Mouse (Mus musculus): ENCODE data around the gene Klhl36.
A peak's percentile ranks its signal among the peaks of the same experiment; 100 is the strongest.
"Not testable (repeated sequence)": the region's sequence is repeated elsewhere in the genome, so short reads cannot be mapped to it uniquely, and the experiment has no call there.

Gene Klhl36

DNA sequence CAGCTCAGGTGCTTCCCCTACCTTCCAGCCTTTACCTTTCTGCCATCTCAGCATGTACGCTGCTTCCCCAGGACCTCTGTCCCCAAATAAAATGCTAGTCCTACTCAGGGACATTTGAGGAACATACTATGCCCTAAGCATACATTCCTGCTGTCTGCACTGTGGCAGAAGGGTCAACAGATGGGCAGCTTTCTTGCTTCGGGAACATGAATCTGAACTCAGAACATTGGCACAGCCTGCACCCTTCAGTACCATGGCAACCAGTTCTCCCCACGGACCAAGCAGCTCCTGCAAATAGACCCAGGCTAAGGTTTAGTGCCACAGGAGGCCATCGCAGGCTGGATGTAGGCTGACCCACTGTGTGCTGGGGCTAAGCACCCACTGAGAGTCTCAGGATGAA is 25.2 kb upstream of the Klhl36 start:
- no peak for DNase-seq

DNA sequence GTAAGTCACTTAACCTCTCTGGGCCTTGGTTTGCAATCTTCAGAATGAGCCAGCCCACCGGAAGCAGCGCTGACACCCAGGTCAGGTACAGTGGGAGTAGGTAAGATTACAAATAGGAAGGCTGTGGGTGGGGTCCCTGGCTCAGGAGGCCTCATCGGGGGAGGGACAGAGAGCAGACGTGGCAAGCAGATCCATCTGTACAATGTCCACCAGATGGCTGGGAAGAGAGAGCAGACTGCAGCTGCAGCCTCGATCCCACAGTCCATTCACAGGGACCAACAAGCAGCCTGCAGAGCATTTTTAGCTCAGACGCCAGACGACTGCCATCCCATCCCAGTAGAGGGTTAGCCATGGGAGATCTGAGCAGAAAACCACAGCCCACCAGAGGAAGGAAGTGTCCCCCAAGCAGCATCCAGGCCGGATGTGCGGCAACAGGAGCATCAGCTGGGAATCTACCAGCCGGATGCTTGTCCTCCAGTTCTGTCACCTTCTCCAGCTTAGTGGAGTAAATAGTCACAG is 24.5 kb upstream of the Klhl36 start:
- DNase-seq: no peak

DNA sequence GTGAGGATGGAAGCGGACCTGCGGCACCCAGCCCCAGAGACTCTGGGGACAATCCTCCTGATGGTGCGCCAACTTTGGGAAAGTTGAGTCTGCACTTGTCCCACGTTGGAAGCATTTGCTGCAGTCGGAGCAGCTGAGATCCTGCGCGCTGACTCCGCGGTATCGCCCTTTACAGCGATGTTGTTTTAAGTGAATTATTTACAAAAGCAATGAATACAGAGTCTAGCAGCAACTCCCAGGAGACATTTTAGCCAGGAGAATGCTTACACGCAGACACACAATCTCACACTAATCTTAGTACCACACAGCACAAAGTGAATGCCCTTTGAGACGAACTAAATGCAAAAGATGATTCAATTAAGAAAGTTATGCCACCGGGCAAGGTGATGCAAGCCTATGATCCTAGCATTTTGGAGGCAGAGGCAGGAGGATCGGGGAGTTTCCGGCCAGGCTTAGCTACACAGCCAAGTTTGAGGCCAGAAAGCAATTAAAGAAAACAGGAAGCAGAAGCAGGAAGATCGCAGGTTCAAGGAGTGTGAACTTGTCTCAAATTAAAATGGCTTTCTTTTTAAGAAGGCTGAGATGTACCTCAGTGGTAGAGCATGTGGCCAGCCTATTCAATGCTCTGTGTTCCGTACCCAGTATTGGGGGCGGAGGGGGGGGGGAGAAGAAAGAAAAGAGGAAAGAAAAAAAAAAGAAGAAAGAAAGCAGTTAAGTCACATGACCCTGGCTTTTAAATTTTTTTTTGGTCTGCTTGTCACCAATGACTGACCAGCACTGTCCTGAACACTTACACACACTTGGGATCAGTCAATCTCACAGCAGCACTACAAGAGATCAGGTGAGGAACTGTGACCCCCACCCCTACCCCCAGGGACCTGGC is 23.7 kb upstream of the Klhl36 start:
- no peak for DNase-seq

DNA sequence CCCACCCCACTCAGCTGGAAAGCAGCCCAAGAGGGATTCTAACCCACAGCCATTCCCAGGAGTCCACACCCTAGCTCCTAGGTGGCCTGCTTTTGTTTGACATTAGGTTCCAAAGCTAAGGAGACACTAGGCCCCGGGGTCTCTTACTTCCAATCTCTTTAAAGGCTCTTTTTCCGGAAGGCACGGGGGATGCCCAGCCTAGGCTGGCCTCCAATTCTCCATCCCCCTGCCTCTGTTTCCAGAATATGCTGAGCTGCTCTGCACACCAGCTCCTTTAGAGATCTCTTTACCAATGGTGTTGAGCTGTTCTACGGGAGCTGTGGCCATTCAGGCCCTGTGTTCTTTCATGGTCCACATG is 23.1 kb upstream of the Klhl36 start:
- no peak for DNase-seq

DNA sequence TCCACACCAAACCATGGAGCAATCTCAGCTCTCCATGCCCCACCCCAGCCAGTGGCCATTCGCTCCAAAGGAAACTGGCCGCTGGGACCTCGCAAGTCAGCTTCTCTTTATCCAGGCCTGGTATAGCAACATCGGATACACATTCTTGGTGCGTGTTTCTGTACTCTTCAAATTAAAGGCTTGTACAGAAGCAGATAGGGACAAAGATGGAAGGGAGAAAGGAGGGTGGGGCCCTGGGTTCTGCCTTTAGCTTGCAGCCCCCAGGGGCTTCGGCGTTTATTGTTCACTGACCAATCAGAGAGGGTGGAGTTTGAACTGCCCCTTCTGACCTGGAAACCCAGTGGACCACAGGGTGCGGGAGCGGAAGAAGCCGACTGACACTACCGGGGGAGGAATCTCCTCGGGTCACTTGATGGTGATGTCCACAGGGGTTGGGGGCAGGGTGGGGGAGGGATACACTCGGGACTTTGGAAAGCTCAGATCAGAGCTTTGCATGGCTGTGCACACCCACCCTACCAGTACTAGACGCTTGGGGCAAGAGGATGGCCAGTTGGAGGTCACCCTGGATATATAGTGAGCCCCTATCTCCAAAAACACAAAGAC is 22.5 kb upstream of the Klhl36 start:
- peak in 1 of 2 experiments; percentile 45 for DNase-seq

DNA sequence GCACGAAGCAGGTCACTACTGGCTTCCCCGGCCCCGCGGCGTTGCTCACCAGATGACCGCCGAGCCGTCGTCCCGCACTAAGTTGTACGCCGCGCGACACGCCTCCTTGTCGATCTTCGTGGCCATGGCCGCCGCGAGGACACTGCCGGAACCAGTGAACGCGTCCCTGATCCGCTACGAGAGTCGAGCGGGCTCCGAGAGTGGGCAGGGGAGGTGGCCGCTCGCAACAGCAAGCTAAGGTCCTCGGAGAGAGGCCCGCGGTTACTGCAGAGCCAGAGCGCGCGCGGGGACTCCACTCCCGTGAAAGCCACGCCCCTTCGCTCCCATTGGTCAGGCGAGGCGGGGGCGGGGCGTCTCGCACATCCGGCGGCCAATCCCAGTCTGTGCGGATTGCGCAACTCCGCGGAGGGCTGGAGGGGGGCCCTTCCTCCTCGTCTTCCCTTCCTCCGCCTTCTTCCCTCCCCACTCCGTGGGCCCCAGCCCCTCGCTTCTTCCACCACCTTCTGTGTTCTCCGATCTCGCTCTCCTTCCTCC is 21.7 kb upstream of the Klhl36 start, which contains the start of gene Cotl1:
Gene Cotl1 (minus strand): TSS at position 270 of the 534 bp plus-strand sequence.
- DNase-seq: peak; percentile 98 to 100

DNA sequence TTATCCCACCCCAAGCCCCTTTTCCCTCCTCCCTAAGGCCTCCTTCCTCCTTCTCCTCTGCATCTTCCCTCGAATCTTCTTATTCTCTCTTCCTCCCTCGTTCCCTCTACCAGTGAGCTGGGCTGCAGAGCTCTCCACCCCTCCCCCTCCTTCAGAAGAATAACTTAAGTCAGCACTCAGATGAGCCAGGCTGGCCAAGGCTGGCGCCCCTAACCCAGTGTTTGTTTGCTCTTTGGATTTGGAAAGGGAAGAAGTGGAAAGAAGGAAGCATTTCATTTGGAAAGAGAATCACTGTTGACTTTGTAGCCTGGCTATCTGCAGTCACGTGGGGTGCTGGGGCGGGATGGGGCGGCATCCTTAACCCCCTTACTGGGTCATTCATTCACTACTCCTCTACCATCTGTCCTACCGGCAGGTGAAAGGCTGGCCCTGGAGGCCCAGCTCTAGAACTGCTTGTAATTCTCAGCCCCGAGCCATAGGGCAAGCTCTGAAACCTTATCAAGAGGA is 21.1 kb upstream of the Klhl36 start:
- peak; percentile 67 to 70 for DNase-seq

DNA sequence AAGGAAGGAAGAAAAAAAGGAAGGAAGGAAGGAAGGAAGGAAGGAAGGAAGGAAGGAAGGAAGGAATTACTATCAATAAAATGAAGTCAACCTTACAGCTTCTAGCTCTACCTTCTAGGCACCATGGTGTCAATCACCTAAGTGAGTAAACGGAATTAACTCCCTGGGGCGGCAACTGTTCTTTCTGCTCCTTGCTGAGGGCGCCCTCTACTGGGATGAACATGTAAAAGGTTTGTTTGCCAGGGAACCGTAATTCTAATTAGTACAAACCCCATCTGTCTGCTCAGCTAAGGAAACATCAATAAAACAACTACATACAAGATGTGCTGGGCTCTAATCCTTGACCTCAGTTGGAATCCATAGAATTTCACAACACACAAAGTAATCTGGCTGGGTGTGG is 18.6 kb upstream of the Klhl36 start:
- DNase-seq: peak; percentile 74 to 88

DNA sequence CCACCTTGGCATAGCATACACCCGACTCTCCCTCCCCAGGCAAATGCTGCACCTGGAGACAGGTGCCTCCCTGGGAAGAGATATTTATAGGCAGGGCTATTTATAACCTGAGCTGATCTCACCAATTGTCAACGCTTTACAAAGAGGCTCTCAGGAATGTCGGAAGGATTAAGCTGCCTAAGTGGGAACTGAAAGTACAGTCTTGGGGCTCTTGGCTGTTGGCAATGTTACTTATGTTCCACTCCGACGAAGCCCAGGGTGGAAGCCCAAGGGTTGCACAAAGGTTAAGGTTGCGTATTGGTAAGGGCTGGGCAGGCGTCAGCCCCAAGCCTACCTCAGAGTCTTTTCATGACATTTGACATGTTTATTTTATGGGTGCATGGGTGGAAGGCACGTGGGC is 17.5 kb upstream of the Klhl36 start:
- no peak for DNase-seq

DNA sequence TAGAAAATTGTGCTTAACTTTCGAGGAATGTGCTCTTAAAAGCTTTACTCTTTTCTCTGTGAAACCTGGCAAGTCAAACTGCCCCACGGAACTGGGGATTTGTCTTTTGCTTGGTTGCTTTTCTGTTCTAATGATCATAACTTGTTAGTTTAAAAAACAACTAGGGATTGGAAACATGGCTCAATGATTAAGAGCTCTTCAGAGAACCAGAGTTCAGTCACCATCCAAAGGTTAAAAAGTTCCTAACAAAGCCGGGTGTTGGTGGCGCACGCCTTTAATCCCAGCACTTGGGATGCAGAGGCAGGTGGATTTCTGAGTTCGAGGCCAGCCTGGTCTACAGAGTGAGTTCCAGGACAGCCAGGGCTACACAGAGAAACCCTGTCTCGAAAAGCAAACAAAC is 16.3 kb upstream of the Klhl36 start:
- not testable (repeated sequence) for DNase-seq

DNA sequence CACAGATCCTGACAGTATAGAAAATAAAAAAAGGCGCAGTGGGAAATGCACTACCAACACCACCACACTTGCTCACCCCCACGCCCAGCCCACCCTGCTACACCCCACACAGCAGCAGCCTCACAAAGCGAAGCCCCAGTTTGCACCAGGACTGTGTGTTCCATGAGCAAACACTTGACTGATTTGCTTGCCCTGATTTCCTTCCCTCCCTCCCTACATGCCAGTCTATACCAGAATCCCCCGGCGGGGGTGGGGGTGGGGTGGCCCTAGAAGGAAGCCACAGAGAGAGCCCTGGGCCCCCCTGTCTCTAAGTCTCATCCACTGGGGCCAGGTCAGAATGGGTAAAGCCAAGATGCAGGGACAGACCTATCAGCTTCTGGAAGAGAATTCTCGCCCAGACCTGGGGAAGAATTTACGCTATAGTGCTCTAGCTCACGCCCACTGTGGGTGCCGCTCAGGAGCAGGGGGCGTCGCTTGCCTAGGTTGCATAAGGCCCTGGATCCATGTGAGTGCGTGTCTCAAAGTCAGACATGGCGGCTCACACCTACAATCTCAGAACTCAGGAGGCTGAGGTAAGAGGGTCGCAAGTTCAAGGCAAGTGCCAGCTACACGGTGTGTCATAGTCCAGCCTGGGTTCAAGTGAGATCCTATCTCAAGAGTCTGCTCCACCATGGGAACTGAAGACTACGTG is 14.7 kb upstream of the Klhl36 start:
- DNase-seq: no peak

DNA sequence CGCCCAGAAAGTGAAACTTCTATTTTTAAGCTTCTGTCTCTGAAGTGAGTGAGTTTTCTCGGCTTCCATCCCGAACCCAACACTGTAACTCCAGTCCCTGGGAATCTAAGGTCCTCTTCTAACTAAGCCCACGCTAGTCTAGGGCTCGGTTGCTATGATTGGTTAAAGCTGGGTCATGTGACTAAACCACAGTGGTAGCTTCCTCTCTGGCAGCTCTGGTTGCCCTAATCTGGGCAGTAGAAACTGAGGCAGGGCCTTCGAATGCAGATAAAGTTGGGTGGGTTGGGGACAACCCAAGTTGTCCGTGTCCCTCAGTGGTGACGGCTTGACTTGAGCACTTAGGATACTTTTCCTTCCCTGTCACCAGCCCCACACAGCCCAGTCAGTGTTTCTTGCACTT is 8.5 kb upstream of the Klhl36 start:
- no peak for DNase-seq

DNA sequence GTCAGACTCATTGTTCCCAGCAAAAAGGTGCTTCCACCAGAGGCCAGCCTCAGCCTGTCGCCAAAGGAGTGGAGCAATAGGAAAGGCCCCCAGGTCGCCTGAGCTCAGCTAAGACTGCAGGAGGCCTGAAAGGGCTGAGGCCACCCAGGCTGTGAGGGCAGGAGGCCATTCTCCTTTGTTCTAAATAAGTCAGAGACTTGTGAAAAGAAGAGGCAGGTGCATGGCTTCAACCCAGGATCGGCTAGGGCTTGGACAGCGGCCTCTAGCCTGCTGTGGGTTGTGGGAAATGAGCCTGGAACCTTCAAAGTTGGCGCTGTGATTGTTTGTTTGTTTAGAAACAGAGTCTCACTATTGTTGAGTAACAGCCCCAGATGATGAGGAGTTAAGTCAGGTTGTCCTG is 8.0 kb upstream of the Klhl36 start:
- peak in 1 of 2 experiments; percentile 45 for DNase-seq

DNA sequence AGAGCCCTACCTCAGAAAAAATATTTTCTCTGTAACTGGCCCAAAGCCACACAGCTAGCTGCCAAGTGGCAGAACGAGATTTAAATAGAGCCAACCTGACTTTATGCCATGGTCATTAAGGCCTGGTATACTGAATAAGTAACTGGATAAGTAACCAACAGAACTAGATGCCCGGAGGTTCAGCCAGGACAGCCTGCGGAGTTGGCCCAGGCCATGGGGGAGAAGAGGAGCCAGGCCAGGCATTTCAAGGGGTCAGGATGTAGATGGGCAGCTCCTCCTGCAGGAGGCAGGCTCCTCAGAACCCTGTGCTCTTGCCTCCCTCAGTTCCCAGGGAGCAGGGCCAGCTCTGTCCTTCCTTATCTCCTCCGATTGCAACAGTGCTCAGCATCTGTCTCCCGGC is 6.4 kb upstream of the Klhl36 start:
- DNase-seq: peak; percentile 41 to 47

DNA sequence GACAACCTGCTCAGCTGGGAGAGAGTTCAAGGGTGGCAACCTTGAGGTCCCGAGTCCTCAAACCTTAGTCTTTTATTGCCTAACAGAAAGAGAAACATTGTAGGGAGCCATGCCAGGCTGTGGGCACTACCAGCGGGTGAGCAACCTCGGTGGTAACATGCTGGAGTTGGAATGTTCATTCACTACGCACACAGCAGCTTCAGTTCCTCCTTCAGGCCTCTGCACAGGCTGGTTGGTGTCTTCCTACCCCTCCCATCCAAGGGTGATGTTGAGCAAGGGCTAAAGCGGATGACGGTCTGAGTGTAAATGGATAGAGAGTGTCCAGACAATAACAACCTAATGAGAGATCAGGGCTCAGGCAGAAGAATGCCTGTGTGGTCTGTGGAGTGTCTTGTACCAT is 4.3 kb upstream of the Klhl36 start:
- DNase-seq: no peak

DNA sequence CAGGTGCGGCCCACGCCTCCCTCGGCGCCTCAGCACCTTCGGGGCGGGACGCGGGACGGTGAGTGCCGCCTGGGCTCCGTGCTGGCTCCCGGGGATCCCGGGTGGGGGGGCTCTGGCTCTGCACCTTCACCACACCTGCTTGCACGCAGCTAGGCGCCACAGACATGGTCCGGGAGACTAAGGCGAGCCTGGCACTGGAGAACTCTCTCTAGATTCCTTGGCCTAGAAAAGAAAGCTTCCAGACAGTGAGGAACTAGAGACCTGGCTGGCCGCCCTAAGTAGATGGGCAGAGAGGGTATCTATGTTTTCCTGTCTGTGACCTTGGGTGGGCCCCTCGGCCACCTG is 296 bp downstream of the Klhl36 start:
- no peak for DNase-seq

DNA sequence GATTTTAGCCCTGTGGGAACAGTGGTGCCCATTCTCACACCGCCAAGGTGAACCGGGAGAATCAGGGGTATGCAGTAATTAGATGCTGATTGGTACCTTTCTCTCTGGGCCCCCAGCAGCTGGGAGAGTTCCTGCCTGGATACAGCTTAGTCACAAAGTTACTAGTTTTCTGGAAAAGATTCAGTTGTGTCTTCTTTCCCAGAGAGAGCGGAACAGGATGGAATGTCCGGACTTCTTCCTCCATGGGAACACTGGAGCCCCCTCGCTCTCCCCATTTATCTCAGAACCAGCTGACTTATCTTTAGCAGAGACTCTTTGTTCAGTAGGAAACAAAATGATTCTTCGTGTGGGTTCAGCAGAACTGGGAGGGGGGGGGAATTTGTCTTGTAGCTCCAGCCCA is 683 bp downstream of the Klhl36 start:
- no peak for DNase-seq

DNA sequence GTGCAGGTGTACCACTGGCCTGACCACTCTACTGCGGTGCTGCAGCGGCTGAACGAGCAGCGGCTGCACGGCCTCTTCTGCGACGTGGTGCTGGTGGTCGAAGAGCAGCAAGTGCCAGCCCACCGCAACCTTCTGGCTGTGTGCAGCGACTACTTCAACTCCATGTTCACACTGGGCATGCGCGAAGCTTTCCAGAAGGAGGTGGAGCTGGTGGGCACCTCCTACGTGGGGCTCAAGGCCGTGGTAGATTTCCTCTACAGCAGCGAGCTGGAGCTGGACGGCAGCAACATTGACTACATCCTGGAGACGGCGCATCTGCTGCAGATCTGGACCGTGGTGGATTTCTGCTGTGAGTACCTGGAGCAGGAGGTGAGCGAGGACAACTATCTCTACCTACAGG is 7.5 kb downstream of the Klhl36 start:
- no peak for DNase-seq

DNA sequence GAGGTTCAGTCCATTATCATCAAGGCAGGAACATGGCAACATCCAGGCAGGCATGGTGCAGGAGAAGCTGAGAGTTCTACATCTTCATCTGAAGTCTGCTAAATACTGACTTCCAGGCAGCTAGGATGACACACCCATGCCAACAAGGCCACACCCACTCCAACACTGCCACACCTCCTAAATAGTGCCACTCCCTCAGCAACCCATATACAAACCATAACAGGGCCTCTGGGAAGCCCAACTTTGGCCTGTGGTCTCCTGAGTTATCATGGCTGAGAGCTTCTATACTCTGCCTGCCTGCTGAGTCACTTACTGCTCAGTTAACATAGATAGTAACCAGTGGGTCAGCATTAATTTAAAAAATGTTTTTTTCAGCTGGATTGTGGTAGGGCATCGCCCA is 11.1 kb downstream of the Klhl36 start:
- DNase-seq: no peak

DNA sequence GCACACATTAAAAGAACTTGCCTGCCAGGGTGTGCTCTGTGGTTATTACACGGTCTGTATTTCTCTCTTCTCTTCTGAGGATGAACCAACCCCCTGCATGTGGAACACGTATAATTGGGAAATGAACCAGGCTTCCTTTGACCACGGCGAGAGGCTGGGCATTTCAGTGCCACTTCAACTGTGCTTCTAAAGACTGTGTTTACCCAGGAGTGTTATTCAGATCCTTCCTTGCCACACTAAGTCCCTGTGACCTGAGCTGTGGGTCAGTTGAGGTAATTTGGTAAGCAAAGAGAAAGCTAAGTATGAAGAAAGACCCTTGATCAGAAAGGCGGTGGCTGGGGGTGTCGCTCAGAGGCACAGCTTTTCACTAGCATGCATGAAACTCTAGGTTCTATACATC is 19.2 kb downstream of the Klhl36 start:
- DNase-seq: no peak

DNA sequence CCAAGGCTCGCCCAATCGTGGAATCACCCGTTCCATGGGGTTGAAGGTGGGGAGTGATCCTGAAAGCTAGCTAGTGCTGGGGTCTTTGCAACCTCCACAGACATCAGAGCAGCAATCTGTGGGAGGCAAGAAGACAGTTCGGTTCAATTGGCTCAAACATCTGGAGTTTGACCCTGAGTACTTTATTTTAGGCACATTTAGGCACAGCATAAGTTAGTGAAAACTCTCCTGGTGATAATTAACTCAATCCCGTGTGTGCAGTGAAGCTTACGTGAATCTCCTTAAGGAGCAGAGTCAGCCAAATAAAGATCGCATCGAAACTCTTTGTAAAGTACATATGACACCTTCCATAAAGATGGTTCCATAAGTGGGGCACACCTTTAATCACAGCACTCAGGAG is 19.9 kb downstream of the Klhl36 start:
- no peak for DNase-seq

DNA sequence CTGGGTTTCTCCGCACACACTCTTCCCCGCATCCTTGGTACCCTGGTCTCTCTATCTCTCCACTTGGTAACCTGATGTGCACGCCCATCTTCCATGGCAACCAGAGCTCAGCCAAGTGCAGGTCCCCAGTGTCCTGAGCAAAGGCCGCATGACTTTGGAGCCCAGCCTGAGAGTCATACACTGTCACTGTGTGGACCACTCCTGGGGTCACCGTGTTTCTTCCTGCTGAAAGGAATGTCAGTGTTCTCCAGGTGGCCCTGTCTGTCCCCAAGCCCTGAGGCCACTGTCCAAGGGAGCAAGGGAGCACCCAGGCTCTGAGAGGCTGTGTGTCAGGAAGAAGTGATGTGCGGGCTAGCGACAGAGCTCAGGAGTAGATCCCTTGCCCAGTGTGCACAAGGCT is 21.2 kb downstream of the Klhl36 start:
- no peak for DNase-seq

DNA sequence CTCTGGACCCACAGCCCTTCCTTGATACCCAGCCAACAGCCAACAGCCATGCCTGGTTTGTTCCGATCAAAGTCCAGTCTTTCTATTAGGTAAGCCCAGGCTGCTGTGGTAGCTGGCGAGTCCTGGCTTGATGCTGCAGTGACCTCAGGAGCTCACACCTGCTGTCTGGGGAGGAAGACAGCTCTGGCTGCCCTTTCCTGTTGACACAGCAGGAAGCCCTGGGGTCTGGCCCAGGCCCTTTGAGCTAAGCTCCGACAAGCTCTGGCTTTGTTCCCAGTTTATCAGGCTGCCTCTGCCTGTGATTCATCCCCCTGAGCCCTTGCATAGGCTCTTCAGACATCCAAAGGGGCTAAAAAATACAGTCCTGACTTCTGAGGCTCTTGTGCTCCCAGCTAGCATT is 23.5 kb downstream of the Klhl36 start:
- DNase-seq: peak; percentile 47 to 65
